Mouse (Mus musculus) heart, adult 8-10 months (tissue): ENCODE data around the gene Snx33. TPM values are rescaled to one million over a fixed set of nuclear protein-coding genes. Genes with fewer than 3 reads are reported as not detected.

Experiments used
- total RNA-seq, 4 experiments: library from RNA; stranded (reverse); gene quantifications; 2 replicates each; pipeline ENCODE4 v1.2.4; 2022

Gene Snx33
- total RNA-seq, 4 experiments from 2014 or later, result 7.3 to 10.3 (median 8.4) TPM

Other genes with a start within 250 kb of the Snx33 start
- 1 to 10 TPM; 1.0 to 1.7 (median 1.2) TPM for gene Lingo1, start 131.9 kb downstream of the Snx33 start, total RNA-seq
- gene Odf3l1, start 63.7 kb downstream of the Snx33 start, total RNA-seq, result not detected
- gene Cspg4, start 63.3 kb downstream of the Snx33 start, total RNA-seq, result 10 to 100 TPM in 3 of 4 experiments, 1 to 10 TPM in 1; 9.4 to 14.7 (median 10.7) TPM
- 10 to 100 TPM; 58.6 to 70.1 (median 65.8) TPM for gene Imp3, start 9.1 kb upstream of the Snx33 start, total RNA-seq
- 10 to 100 TPM in 2 of 4 experiments, 1 to 10 TPM in 2; 9.1 to 11.4 (median 10.3) TPM for gene Snupn, start 22.5 kb upstream of the Snx33 start, total RNA-seq
- 10 to 100 TPM in 1 of 4 experiments, 1 to 10 TPM in 3; 6.3 to 10.2 (median 8.9) TPM for gene Ptpn9, start 66.6 kb upstream of the Snx33 start, total RNA-seq
- 10 to 100 TPM; 28.4 to 40.4 (median 30.9) TPM for gene Sin3a, start 143.7 kb upstream of the Snx33 start, total RNA-seq
- 10 to 100 TPM; 45.6 to 56.1 (median 48.9) TPM for gene Man2c1, start 202.3 kb upstream of the Snx33 start, total RNA-seq
- 1 to 10 TPM; 5.4 to 7.1 (median 6.1) TPM for gene Neil1, start 219.9 kb upstream of the Snx33 start, total RNA-seq
- 10 to 100 TPM; 22.5 to 32.7 (median 29.0) TPM for gene Commd4, start 230.0 kb upstream of the Snx33 start, total RNA-seq